8 mouse cellular contexts compared by ENCODE assay signal in genomic region chr9:58709939-58710338, GRCm38 (mm10). TPM values are rescaled to one million over a fixed set of nuclear protein-coding genes. Genes with fewer than 3 reads are reported as not detected.
A peak's percentile ranks its signal among the peaks of the same experiment; 100 is the strongest.
DNase-seq lines count a peak whose midpoint lies in the region; ATAC-seq and TF ChIP-seq lines count a peak whose summit lies in the region.
"Had no signal": no experiment of that assay in that cellular context is flagged by ENCODE, and none has a peak within 500 bp of the region (broad histone marks: within the 10 kb centered on the region; RNA-seq: fewer than 3 reads in every experiment).

No protein-coding gene starts in this region.

- no peak overlapping the region for H3K4me2 ChIP-seq in lung, embryonic 14.5 days
- H3K4me2 ChIP-seq: liver, embryonic 15.5 days had no signal

- TF ChIP-seq CTCF in lung, embryonic 14.5 days (IDR thresholded peaks at IDR 0.05; ENCODE audit: low read depth) = peak; percentile 67

- H3K9me3 ChIP-seq in lung, embryonic 14.5 days (ENCODE audit: low read depth, low read length) = no peaks in the 10 kb centered on the region
- H3K9me3 ChIP-seq: liver, embryonic 15.5 days had no signal

- no peaks in the 10 kb centered on the region for H3K4me1 ChIP-seq in lung, embryonic 14.5 days (ENCODE audit: insufficient read depth)
- H3K4me1 ChIP-seq: liver, embryonic 15.5 days had no signal

- peak; percentile 66 for DNase-seq in 416B (ENCODE audit: low read depth)
- DNase-seq in CD8-positive naive resting alpha-beta T cell, adult 2 months (ENCODE audit: low read depth in 2 of 2, low spot score in 2 of 2) = peak; percentile 9 to 18
- peak; percentile 42 for DNase-seq in c-Kit-positive CD71-negative TER-119-negative erythroid progenitor cells, embryonic 14.5 days (ENCODE audit: low read depth)
- peak; percentile 18 to 40 for DNase-seq in frontal cortex, postnatal 14 days (ENCODE audit: low spot score in 2 of 2)
- peak; percentile 79 for DNase-seq in layer of hippocampus, adult 11-12 months (ENCODE audit: low spot score)
- peak; percentile 76 for DNase-seq in lung, embryonic 14.5 days
- DNase-seq in spleen, postnatal 10 days (ENCODE audit: low spot score in 2 of 2) = peak; percentile 45 to 75

- H3K27ac ChIP-seq in lung, embryonic 14.5 days (ENCODE audit: low read depth) = no peak overlapping the region
- H3K27ac ChIP-seq: liver, embryonic 15.5 days had no signal

- ATAC-seq in lung, embryonic 14.5 days (ENCODE audit: insufficient read depth) = no peak

- no peak overlapping the region for H3K9ac ChIP-seq in lung, embryonic 14.5 days
- H3K9ac ChIP-seq: liver, embryonic 15.5 days had no signal

- 3% methylated on average over 2 of the region's 2 CpGs for WGBS in lung, embryonic 14.5 days

- H3K36me3 ChIP-seq in lung, embryonic 14.5 days (ENCODE audit: insufficient read depth) = no peaks in the 10 kb centered on the region
- H3K36me3 ChIP-seq: liver, embryonic 15.5 days had no signal

- H3K4me3 ChIP-seq in lung, embryonic 14.5 days (ENCODE audit: low read depth, low read length) = no peak overlapping the region
- H3K4me3 ChIP-seq: liver, embryonic 15.5 days had no signal

- H3K27me3 ChIP-seq in lung, embryonic 14.5 days (ENCODE audit: insufficient read depth, low read length) = no peaks in the 10 kb centered on the region
- H3K27me3 ChIP-seq: liver, embryonic 15.5 days had no signal

RNA-seq across cellular contexts. Expression of gene Rec114, which starts 33.8 kb away (rescaled TPM):
- 1.5 and 2.2 TPM in 2 replicates for polyA plus RNA-seq in lung, embryonic 14.5 days (2014; fragmentation: Nextera tagmentation; extraction: Ambion mirVana)

Comparison
In these comparisons a context has a peak if more than half of its experiments do, and no peak if none do; other contexts are left out.
1. DNase-seq: peak in every context shown above with its lines; median percentile 79 in layer of hippocampus, adult 11-12 months; 76 in lung, embryonic 14.5 days; 66 in 416B; 60 in spleen, postnatal 10 days; 42 in c-Kit-positive CD71-negative TER-119-negative erythroid progenitor cells, embryonic 14.5 days; 29 in frontal cortex, postnatal 14 days; 14 in CD8-positive naive resting alpha-beta T cell, adult 2 months.